Mouse (Mus musculus) liver, embryonic 14.5 days (tissue): ENCODE measurements around the gene Alg12.

Experiments used
- CTCF ChIP-seq: IDR thresholded peaks from 2 replicates; pipeline ENCODE4 v1.5.1; 2016; ENCODE audit warnings: antibody characterized with exemption, low read depth, control low read depth
- EP300 ChIP-seq: IDR thresholded peaks from 2 replicates; pipeline ENCODE4 v1.6.1; 2016; ENCODE audit warnings: antibody characterized with exemption, low read depth

- TF ChIP-seq CTCF (no peak), EP300 (peak; percentile 74)
Observed at GRCm38 (mm10) chr15:88819026-88819905, at the start of gene Alg12, which contains the start of gene Creld2.
